Mouse (Mus musculus) heart, adult 2 months (tissue): Measurements from ENCODE around the gene Rbm4b. TPM values are rescaled to one million over a fixed set of nuclear protein-coding genes. Genes with fewer than 3 reads are reported as not detected.
A peak's percentile ranks its signal among the peaks of the same experiment; 100 is the strongest.

ENCODE experiments used
- DNase-seq, 2 experiments: peaks; one replicate each; pipeline ENCODE4 v3.0.0; 2021
- H3K27ac ChIP-seq: fragments of 200-600 bp; 2 replicates; pipeline ENCODE4 v1.8.1; 2022
- H3K27me3 ChIP-seq: fragments of 200-500 bp; 2 replicates; pipeline ENCODE4 v1.6.1; 2012; ENCODE audit warnings: mild to moderate bottlenecking, low read length, inconsistent platforms, mixed read lengths; ENCODE audit not compliant: control insufficient read depth, insufficient read depth
- H3K36me3 ChIP-seq: fragments of 200-500 bp; 2 replicates; pipeline ENCODE4 v1.6.1; 2012; ENCODE audit warnings: low read length, inconsistent platforms; ENCODE audit not compliant: control insufficient read depth, insufficient read depth
- H3K4me1 ChIP-seq: fragments of 200-500 bp; 2 replicates; pipeline ENCODE4 v1.6.1; 2011; ENCODE audit warnings: low read length; ENCODE audit not compliant: control insufficient read depth, insufficient read depth
- H3K4me3 ChIP-seq: fragments of 200-600 bp; 2 replicates; pipeline ENCODE4 v1.8.1; 2022
- H3K79me2 ChIP-seq: fragments of 200-500 bp; replicated peaks from 2 replicates; pipeline ENCODE4 v1.6.1; 2012; ENCODE audit warnings: mild to moderate bottlenecking, inconsistent platforms, low read length, moderate library complexity, mixed read lengths; ENCODE audit not compliant: control insufficient read depth, insufficient read depth
- H3K9ac ChIP-seq: fragments of 200-500 bp; 2 replicates; pipeline ENCODE4 v1.6.1; 2012; ENCODE audit warnings: low read depth, mild to moderate bottlenecking, control low read depth, inconsistent platforms, low read length, mixed read lengths
- CTCF ChIP-seq: fragments of 200-600 bp; IDR thresholded peaks from 2 replicates; pipeline ENCODE4 v1.8.1; 2022; ENCODE audit warnings: antibody characterized with exemption, mild to moderate bottlenecking, moderate library complexity
- EP300 ChIP-seq: fragments of 200-500 bp; IDR thresholded peaks from 2 replicates; pipeline ENCODE4 v1.6.1; 2011; ENCODE audit warnings: low read depth, low read length, control low read depth; ENCODE audit not compliant: insufficient read depth
- POLR2A ChIP-seq: fragments of 200-500 bp; IDR thresholded peaks from 2 replicates; pipeline ENCODE4 v1.6.1; 2011; ENCODE audit warnings: mild to moderate bottlenecking, low read depth, low read length, control low read depth; ENCODE audit not compliant: insufficient read depth
- WGBS: fragments of 180-500 bp; shearing (Covaris S2); methylation state at CpG from one replicate; pipeline ENCODE4 v1.1.7; 2018; 5-methylcytosine and 5-hydroxymethylcytosine counted together
- intact Hi-C: fragments of 180-260 bp; cut with DNase I; formaldehyde crosslinking; loops from one replicate; pipeline ENCODE4 v1.15.1; 2025
- long read RNA-seq: library from polyadenylated mRNA; stranded (forward); transcript quantifications from one replicate; pipeline ENCODE4 v2.0.0, GENCODE M21; 2021
- polyA plus RNA-seq: library from polyadenylated mRNA; depleted of rRNA; stranded (reverse); fragments of >200 nt; gene quantifications from 2 replicates; pipeline ENCODE4 v1.2.3, GENCODE M21; 2012; rRNA removed
- total RNA-seq, 2 experiments: library from RNA; stranded (reverse); gene quantifications; 2 replicates each; pipeline ENCODE4 v1.2.3; 2021

The Rbm4b gene
- total RNA-seq = 1 to 10 TPM; 6.3 to 6.5 TPM
- 5.1 and 6.9 TPM in 2 replicates for polyA plus RNA-seq
- long read RNA-seq, full-length matches to known transcripts = 12 of 12 reads
- long read RNA-seq, partial matches to known transcripts = 0 of 12 reads
- long read RNA-seq, other reads (novel, unspliced or antisense) = 0 of 12 reads

DNA sequence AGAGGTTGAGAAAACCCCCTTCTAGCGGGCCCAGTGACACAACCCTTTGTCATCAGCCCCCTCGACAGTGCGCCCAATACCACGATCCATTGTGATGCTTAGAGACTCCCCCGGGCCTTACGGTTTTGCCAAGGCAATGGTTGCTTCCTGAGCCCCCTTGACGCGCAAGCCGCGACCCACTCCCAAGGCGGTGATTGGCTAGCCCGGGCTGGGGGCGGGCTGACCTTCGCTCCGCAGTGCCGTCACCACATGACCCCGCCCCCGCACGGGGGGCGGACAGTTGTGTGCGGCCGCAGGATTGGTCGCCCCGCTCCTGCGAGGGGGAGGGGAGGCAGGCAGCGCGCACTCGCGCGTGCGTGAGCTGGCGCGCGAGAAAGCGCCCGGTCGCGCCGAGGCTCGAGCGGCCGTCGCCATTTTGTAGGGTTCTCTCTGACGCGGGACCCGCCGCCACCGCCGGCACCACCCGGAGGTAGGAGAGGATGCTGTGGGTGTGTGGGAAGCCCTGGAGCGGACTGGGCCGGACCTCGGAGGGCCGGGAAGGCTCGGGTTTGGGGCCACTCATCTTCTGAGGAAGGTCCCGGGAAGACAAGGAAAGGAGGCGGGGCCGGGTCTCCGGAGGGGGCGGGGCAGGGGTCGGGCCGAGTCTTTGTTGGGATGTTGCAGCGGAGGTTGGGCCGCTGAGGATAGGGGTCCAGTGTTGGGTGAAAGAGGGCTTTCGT lies at the start of gene Rbm4b:
Rbm4b (plus strand) TSS at position 305 of the 719 bp plus-strand sequence.
- TF ChIP-seq CTCF (no peak), EP300 (peak; percentile 81), POLR2A (peak; percentile 68)
- H3K27me3 ChIP-seq = no peaks in the 10 kb centered on the region
- peak within 1 kb of the TSS; percentile 86 for H3K9ac ChIP-seq
- no peaks in the 10 kb centered on the region for H3K79me2 ChIP-seq
- intact Hi-C loops = loop anchor here (2.0 to 10.0 kb wide), 3 partner anchors 36 to 248 kb away; partner anchors contain the start of genes Gm21992, Rbm14 and Rbm4
- H3K4me3 ChIP-seq = peak within 1 kb of the TSS; percentile 74
- peaks cover 10% of the 10 kb centered on the region for H3K36me3 ChIP-seq
- under 1% methylated on average over 65 of the region's 65 CpGs for WGBS
- H3K4me1 ChIP-seq = peaks cover 1% of the 10 kb centered on the region
- DNase-seq = peak; percentile 97 to 98
- H3K27ac ChIP-seq = peak within 1 kb of the TSS; percentile 84

DNA sequence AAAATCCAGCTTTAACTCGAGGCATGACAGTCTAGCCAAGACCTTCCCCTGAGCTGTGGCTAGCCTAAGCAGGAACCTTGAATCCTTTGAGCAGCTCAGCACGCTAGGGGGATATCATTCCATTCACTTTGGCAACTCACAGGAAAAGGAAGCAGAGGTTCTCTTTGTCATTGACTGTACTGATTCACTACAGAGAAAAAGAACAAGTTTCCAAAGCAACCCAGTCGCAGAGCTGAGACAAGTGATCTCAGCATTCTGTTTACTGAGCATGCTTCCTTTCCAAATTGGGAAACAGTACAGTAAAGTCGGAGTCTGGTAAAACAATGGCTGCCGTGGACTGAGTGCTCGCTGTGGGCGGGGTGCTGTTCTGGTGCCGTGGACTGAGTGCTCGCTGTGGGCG lies 47.5 kb upstream of the Rbm4b start:
- no peak for TF ChIP-seq POLR2A
- no peak for TF ChIP-seq EP300
- TF ChIP-seq CTCF = no peak
- H3K36me3 ChIP-seq = no peaks in the 10 kb centered on the region
- no peak overlapping the region for H3K27ac ChIP-seq
- no peak overlapping the region for H3K4me3 ChIP-seq
- peaks cover 7% of the 10 kb centered on the region for H3K27me3 ChIP-seq
- DNase-seq = no peak
- 45% methylated on average over 10 of the region's 10 CpGs for WGBS
- H3K9ac ChIP-seq = no peak overlapping the region
- intact Hi-C loops = no loop called here
- no peaks in the 10 kb centered on the region for H3K79me2 ChIP-seq
- no peaks in the 10 kb centered on the region for H3K4me1 ChIP-seq

- Histone ChIP-seq H3K27me3 (peaks cover 10% of the 10 kb centered on the region), H3K4me3 (no peak within 1 kb of the TSS), H3K4me1 (no peaks in the 10 kb centered on the region), H3K79me2 (no peaks in the 10 kb centered on the region), H3K27ac (no peak within 1 kb of the TSS), H3K36me3 (no peaks in the 10 kb centered on the region), H3K9ac (no peak within 1 kb of the TSS)
- 31% methylated on average over 13 of the region's 13 CpGs for WGBS
- intact Hi-C loops = no loop called here
- no peak for DNase-seq
- TF ChIP-seq EP300 = no peak
- no peak for TF ChIP-seq POLR2A
- no peak for TF ChIP-seq CTCF
Observed at GRCm38 (mm10) chr19:4711098-4711600, 45.1 kb upstream of the Rbm4b start, which contains the start of gene Sptbn2. Sptbn2 (plus strand) TSS chr19:4711167.

- Histone ChIP-seq H3K4me3 (no peak overlapping the region), H3K27me3 (peaks cover 10% of the 10 kb centered on the region), H3K4me1 (no peaks in the 10 kb centered on the region), H3K9ac (no peak overlapping the region), H3K79me2 (no peaks in the 10 kb centered on the region), H3K36me3 (no peaks in the 10 kb centered on the region), H3K27ac (no peak overlapping the region)
- WGBS = 3% methylated on average over 57 of the region's 65 CpGs
- intact Hi-C loops = no loop called here
- TF ChIP-seq CTCF (no peak), POLR2A (no peak)
- no peak for DNase-seq
Observed at GRCm38 (mm10) chr19:4711601-4712155, 44.6 kb upstream of the Rbm4b start.

- H3K79me2 ChIP-seq = no peaks in the 10 kb centered on the region
- DNase-seq = no peak
- intact Hi-C loops = no loop called here
- H3K4me3 ChIP-seq = peak overlapping the region; percentile 24; the same call in 1 of the 2 replicates
- H3K9ac ChIP-seq = no peak overlapping the region
- TF ChIP-seq CTCF = no peak
- no peak for TF ChIP-seq EP300
- no peak for TF ChIP-seq POLR2A
- no peaks in the 10 kb centered on the region for H3K36me3 ChIP-seq
- H3K27ac ChIP-seq = no peak overlapping the region
- peaks cover 10% of the 10 kb centered on the region for H3K27me3 ChIP-seq
- WGBS = under 1% methylated on average over 55 of the region's 60 CpGs
- H3K4me1 ChIP-seq = no peaks in the 10 kb centered on the region
Observed at GRCm38 (mm10) chr19:4712156-4712780, 44.0 kb upstream of the Rbm4b start.
